Mouse (Mus musculus): ENCODE measurements around the gene Cbln1. TPM values are rescaled to one million over a fixed set of nuclear protein-coding genes. Genes with fewer than 3 reads are reported as not detected.
A peak's percentile ranks its signal among the peaks of the same experiment; 100 is the strongest.

The Cbln1 gene
- polyA plus RNA-seq, 1 experiment from 2014 or later, result not detected

DNA sequence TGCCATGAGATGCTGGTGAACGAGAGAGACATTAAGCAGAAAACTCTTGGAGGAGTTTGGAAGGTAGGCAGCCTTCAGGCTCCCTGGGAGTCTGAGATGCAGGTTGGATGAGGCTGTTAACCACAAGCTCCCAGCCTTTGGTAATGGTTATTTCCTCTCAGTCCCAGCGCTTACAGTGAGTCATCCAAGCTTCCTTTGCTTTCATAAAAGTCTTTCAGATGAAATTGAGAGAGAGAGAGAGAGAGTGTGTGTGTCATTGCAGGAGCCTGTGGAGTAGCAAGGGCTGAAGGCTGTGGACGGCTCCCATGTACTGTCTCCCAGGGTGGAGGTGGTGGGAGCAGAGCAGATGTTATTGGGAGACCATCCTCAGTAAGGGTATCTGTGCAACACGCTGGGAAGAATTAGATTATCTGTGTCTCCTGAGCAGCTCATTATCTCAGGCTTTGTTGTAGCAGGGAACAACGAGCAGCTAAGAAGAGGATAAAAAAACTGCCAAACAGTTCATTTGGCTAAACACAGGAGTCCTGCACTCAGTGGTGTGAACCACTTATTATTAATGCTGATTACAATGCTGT is 17.5 kb upstream of the Cbln1 start:
- 49% methylated on average over 5 of the region's 5 CpGs for WGBS
- peaks cover 3% of the 10 kb centered on the region; the same call in 1 of the 2 replicates for H3K4me1 ChIP-seq (replicated peaks)
- no peak overlapping the region for H3K4me2 ChIP-seq
- no peak overlapping the region for H3K27ac ChIP-seq
- no peak for ATAC-seq (replicated peaks; ENCODE audit: insufficient number of reproducible peaks, insufficient read depth, low FRiP score, low read depth)
- no peaks in the 10 kb centered on the region for H3K36me3 ChIP-seq
- H3K9me3 ChIP-seq (replicated peaks), result no peaks in the 10 kb centered on the region
- H3K27me3 ChIP-seq, result no peaks in the 10 kb centered on the region
- no peak overlapping the region for H3K9ac ChIP-seq
- no peak overlapping the region for H3K4me3 ChIP-seq

GRCm38 (mm10) chr8:87481396-87481795 is 9.0 kb upstream of the Cbln1 start:
- ATAC-seq (replicated peaks; ENCODE audit: insufficient number of reproducible peaks, insufficient read depth, low FRiP score, low read depth), result no peak
- no peak overlapping the region for H3K4me2 ChIP-seq
- 42% methylated on average over 1 of the region's 1 CpGs for WGBS

GRCm38 (mm10) chr8:87478221-87478620 is 5.8 kb upstream of the Cbln1 start:
- Histone ChIP-seq H3K4me2 (no peak overlapping the region), H3K4me1 (replicated peaks) (peaks cover 3% of the 10 kb centered on the region), H3K36me3 (no peaks in the 10 kb centered on the region), H3K4me3 (no peak overlapping the region), H3K27me3 (peaks cover 49% of the 10 kb centered on the region), H3K9ac (no peak overlapping the region), H3K9me3 (replicated peaks) (no peaks in the 10 kb centered on the region), H3K27ac (no peak overlapping the region)
- ATAC-seq (replicated peaks; ENCODE audit: insufficient number of reproducible peaks, insufficient read depth, low FRiP score, low read depth), result no peak
- WGBS, result 52% methylated on average over 3 of the region's 3 CpGs

More at GRCm38 (mm10) chr8:87481396-87481795, 9.0 kb upstream of the Cbln1 start:
- Histone ChIP-seq H3K27ac (no peak overlapping the region), H3K27me3 (peaks cover 22% of the 10 kb centered on the region), H3K36me3 (no peaks in the 10 kb centered on the region), H3K9ac (no peak overlapping the region), H3K9me3 (replicated peaks) (no peaks in the 10 kb centered on the region), H3K4me3 (no peak overlapping the region), H3K4me1 (replicated peaks) (no peaks in the 10 kb centered on the region)

GRCm38 (mm10) chr8:87477102-87477645 is 4.8 kb upstream of the Cbln1 start:
- no peak overlapping the region for H3K9ac ChIP-seq
- no peak overlapping the region for H3K4me3 ChIP-seq
- H3K9me3 ChIP-seq (replicated peaks), result no peaks in the 10 kb centered on the region
- peaks cover 58% of the 10 kb centered on the region for H3K27me3 ChIP-seq
- H3K4me1 ChIP-seq (replicated peaks), result peaks cover 12% of the 10 kb centered on the region
- WGBS, result 53% methylated on average over 3 of the region's 3 CpGs
- H3K36me3 ChIP-seq, result no peaks in the 10 kb centered on the region
- ATAC-seq (replicated peaks; ENCODE audit: insufficient number of reproducible peaks, insufficient read depth, low FRiP score, low read depth), result no peak
- no peak overlapping the region for H3K27ac ChIP-seq
- H3K4me2 ChIP-seq, result no peak overlapping the region

DNA sequence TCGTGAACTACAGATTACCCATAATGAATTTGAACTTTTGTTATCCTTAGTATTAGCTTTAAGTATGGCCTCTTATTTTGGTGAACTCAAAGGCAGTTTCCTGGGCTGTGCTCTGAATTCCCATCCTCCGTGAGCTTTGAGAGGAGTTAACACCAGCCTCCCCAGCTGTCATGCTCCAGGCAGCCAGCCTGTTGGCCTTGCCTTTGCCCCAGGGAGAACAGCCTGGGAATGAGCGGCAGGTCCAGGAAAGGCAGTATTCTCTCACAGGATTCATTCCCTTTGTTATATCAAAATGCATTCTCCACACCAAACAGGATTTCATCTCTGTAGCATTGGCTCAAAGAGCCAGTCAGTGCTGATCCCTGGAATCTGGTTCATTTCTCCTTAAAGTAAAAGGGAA is 3.1 kb upstream of the Cbln1 start:
- H3K4me3 ChIP-seq, result no peak overlapping the region

DNA sequence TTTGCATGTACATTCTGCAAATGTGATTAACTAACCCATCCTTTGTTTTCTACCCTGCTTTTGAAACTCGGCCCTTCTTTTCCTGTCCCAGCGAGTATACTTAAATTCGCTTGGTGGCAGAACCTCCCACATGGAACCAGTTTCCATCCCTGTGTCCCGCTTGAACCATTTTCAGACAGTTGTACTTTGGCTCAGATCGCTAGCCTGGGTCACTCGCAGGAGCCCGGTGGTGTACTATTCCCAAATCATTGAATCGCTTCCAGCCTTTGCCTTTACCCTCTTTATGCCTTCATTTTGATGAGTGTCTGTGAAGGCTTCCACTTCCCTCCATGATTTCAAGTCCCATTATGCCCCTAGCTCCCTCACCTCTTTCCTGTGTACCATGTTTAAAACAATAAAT is 2.0 kb upstream of the Cbln1 start:
- ATAC-seq (replicated peaks; ENCODE audit: insufficient number of reproducible peaks, insufficient read depth, low FRiP score, low read depth), result no peak
- Histone ChIP-seq H3K9ac (no peak overlapping the region), H3K36me3 (no peaks in the 10 kb centered on the region), H3K27me3 (peaks cover 84% of the 10 kb centered on the region), H3K27ac (no peak overlapping the region), H3K4me3 (no peak overlapping the region), H3K4me1 (replicated peaks) (peaks cover 37% of the 10 kb centered on the region), H3K4me2 (no peak overlapping the region), H3K9me3 (replicated peaks) (no peaks in the 10 kb centered on the region)
- 70% methylated on average over 8 of the region's 8 CpGs for WGBS

More for the DNA sequence above, 3.1 kb upstream of the Cbln1 start:
- Histone ChIP-seq H3K36me3 (no peaks in the 10 kb centered on the region), H3K9ac (no peak overlapping the region), H3K27me3 (peaks cover 74% of the 10 kb centered on the region), H3K9me3 (replicated peaks) (no peaks in the 10 kb centered on the region), H3K27ac (no peak overlapping the region), H3K4me2 (no peak overlapping the region), H3K4me1 (replicated peaks) (peaks cover 27% of the 10 kb centered on the region)
- WGBS, result 61% methylated on average over 3 of the region's 3 CpGs
- ATAC-seq (replicated peaks; ENCODE audit: insufficient number of reproducible peaks, insufficient read depth, low FRiP score, low read depth), result no peak

GRCm38 (mm10) chr8:87473940-87474339 is 1.5 kb upstream of the Cbln1 start:
- Histone ChIP-seq H3K9me3 (replicated peaks) (no peaks in the 10 kb centered on the region), H3K36me3 (no peaks in the 10 kb centered on the region), H3K9ac (no peak overlapping the region), H3K27me3 (peaks cover 86% of the 10 kb centered on the region), H3K27ac (no peak overlapping the region), H3K4me3 (peak overlapping the region; percentile 61; the same call in 1 of the 2 replicates), H3K4me2 (peak overlapping the region; percentile 96; the same call in 1 of the 2 replicates), H3K4me1 (replicated peaks) (peaks cover 38% of the 10 kb centered on the region)
- ATAC-seq (replicated peaks; ENCODE audit: insufficient number of reproducible peaks, insufficient read depth, low FRiP score, low read depth), result no peak
- 46% methylated on average over 2 of the region's 2 CpGs for WGBS

DNA sequence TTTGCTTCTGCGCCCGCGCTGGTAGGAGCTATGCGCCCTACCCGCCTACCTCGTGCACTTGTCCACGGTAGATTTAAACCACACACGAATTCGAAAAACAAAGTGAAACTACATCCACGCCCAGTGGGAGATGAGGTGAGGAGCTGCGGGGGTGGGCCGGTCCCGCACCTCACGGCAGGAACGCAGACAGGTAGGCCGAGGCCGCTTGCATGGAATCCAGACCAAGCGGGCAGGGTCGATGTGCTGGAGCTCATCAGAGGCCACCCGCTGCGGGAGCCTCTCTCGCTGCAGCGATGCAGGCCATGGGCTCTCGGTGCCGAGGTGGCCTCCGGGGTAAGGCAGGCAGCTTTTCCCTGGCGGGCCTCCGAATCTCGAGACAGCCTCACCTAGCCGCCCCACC is 905 bp upstream of the Cbln1 start:
- H3K9me3 ChIP-seq (replicated peaks), result no peaks in the 10 kb centered on the region
- H3K27me3 ChIP-seq, result peaks cover 86% of the 10 kb centered on the region
- no peak overlapping the region for H3K27ac ChIP-seq
- H3K4me1 ChIP-seq (replicated peaks), result peaks cover 45% of the 10 kb centered on the region
- WGBS, result under 1% methylated on average over 30 of the region's 30 CpGs
- H3K36me3 ChIP-seq, result no peaks in the 10 kb centered on the region
- ATAC-seq (replicated peaks; ENCODE audit: insufficient number of reproducible peaks, insufficient read depth, low FRiP score, low read depth), result no peak
- peak overlapping the region; percentile 15; the same call in 1 of the 2 replicates for H3K9ac ChIP-seq
- H3K4me3 ChIP-seq, result peak overlapping the region; percentile 61
- peak overlapping the region; percentile 96 for H3K4me2 ChIP-seq

- no peaks in the 10 kb centered on the region for H3K9me3 ChIP-seq (replicated peaks)
- peaks cover 45% of the 10 kb centered on the region for H3K4me1 ChIP-seq (replicated peaks)
- peak overlapping the region; percentile 96 for H3K4me2 ChIP-seq
- no peak overlapping the region for H3K27ac ChIP-seq
- H3K4me3 ChIP-seq, result peak overlapping the region; percentile 61
- H3K9ac ChIP-seq, result 0 out of 2 replicates have a peak overlapping the region, but pooled peaks have one; percentile 12
- peaks cover 93% of the 10 kb centered on the region for H3K27me3 ChIP-seq
- WGBS, result under 1% methylated on average over 36 of the region's 36 CpGs
- 0 out of 2 replicates have a peak, but pooled peaks have one; percentile 6 for ATAC-seq (replicated peaks; ENCODE audit: insufficient number of reproducible peaks, insufficient read depth, low FRiP score, low read depth)
- H3K36me3 ChIP-seq, result no peaks in the 10 kb centered on the region
These were observed 672 bp downstream of the Cbln1 start for GRCm38 (mm10) chr8:87471603-87472270.

GRCm38 (mm10) chr8:87470834-87471602 is 1.4 kb downstream of the Cbln1 start:
- Histone ChIP-seq H3K36me3 (no peaks in the 10 kb centered on the region), H3K4me2 (peak overlapping the region; percentile 96), H3K27ac (no peak overlapping the region), H3K9ac (no peak overlapping the region), H3K9me3 (replicated peaks) (no peaks in the 10 kb centered on the region), H3K27me3 (peaks cover 95% of the 10 kb centered on the region), H3K4me3 (peak overlapping the region; percentile 61), H3K4me1 (replicated peaks) (peaks cover 45% of the 10 kb centered on the region)
- 2% methylated on average over 32 of the region's 32 CpGs for WGBS
- ATAC-seq (replicated peaks; ENCODE audit: insufficient number of reproducible peaks, insufficient read depth, low FRiP score, low read depth), result no peak
